Mouse (Mus musculus) ES-Bruce4 (cell line): ENCODE results near the gene Mtus2.

Experiments used
- CTCF ChIP-seq: IDR thresholded peaks from one replicate; pipeline ENCODE4 v1.8.1; 2011; ENCODE audit warnings: low read depth, low read length
- EP300 ChIP-seq: IDR thresholded peaks from 2 replicates; pipeline ENCODE4 v1.6.1; 2011; ENCODE audit warnings: low read depth, low read length; ENCODE audit not compliant: insufficient read depth
- POLR2A ChIP-seq: IDR thresholded peaks from one replicate; pipeline ENCODE4 v1.8.1; 2011; ENCODE audit warnings: low read length; ENCODE audit not compliant: insufficient read depth

DNA sequence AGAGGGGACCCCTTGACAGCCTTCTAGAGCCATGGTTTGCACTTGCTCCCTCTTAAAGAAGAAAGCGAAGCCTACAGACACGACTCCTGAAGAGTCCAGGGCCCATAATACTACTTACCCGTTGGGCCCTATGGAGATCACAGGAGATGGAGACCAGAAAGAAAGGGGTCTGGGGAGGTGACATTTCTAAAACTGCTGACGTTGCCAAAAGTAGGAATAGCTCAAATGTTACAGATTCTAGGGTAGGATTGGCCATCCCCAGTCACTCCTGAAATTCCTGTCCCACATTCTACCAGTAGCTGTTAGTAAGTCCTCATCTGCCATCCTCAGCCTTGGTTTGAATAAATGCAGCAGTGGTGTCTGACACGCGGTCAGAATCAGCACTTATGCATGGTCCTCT lies 325.0 kb downstream of the Mtus2 start:
- no peak for TF ChIP-seq POLR2A
- TF ChIP-seq EP300: no peak
- TF ChIP-seq CTCF: no peak
